Mouse (Mus musculus) kidney, postnatal 0 days (tissue): ENCODE data around the gene Sptbn2. TPM values are rescaled to one million over a fixed set of nuclear protein-coding genes. Genes with fewer than 3 reads are reported as not detected.
"Not testable (repeated sequence)": the region's sequence is repeated elsewhere in the genome, so short reads cannot be mapped to it uniquely, and the experiment has no call there.

ENCODE experiments used
- ATAC-seq: fragments of 200-750 bp; cut with Nextera tagmentation; replicated peaks from 2 replicates; pipeline ENCODE4 v1.8.0; 2017; ENCODE audit warnings: low read depth, moderate number of reproducible peaks, moderate TSS enrichment, moderate library complexity; ENCODE audit not compliant: low FRiP score
- DNase-seq: peaks from one replicate; pipeline ENCODE4 v3.0.0-alpha.2; 2016; ENCODE audit warnings: low spot score
- H3K27ac ChIP-seq: fragments of 300-500 bp; sonication (generic); 2 replicates; pipeline ENCODE4 v1.5.1; 2014; ENCODE audit warnings: mild to moderate bottlenecking
- H3K27me3 ChIP-seq: fragments of 300-500 bp; sonication (generic); 2 replicates; pipeline ENCODE4 v1.6.1; 2014; ENCODE audit warnings: low read length, mixed read lengths; ENCODE audit not compliant: insufficient read depth
- H3K36me3 ChIP-seq: fragments of 300-500 bp; sonication (generic); 2 replicates; pipeline ENCODE4 v1.6.1; 2014; ENCODE audit warnings: low read length, mixed read lengths; ENCODE audit not compliant: insufficient read depth
- H3K4me1 ChIP-seq: fragments of 300-500 bp; sonication (generic); replicated peaks from 2 replicates; pipeline ENCODE4 v1.6.1; 2014; ENCODE audit warnings: antibody characterized with exemption, low read length, mixed read lengths; ENCODE audit not compliant: insufficient read depth
- H3K4me2 ChIP-seq: fragments of 300-500 bp; sonication (generic); 2 replicates; pipeline ENCODE4 v1.6.1; 2014; ENCODE audit warnings: mild to moderate bottlenecking, low read length, moderate library complexity, mixed read lengths
- H3K4me3 ChIP-seq: fragments of 300-500 bp; sonication (generic); replicated peaks from 2 replicates; pipeline ENCODE4 v1.5.1; 2014; ENCODE audit warnings: low read depth, low read length
- H3K9ac ChIP-seq: fragments of 300-500 bp; sonication (generic); 2 replicates; pipeline ENCODE4 v1.6.1; 2014; ENCODE audit warnings: low read depth, low read length
- H3K9me3 ChIP-seq: fragments of 300-500 bp; sonication (generic); replicated peaks from 2 replicates; pipeline ENCODE4 v1.6.1; 2016; ENCODE audit warnings: low read length, inconsistent platforms, mixed read lengths
- CTCF ChIP-seq: IDR thresholded peaks from 2 replicates; pipeline ENCODE4 v1.5.1; 2016; ENCODE audit warnings: antibody characterized with exemption, low read depth, mild to moderate bottlenecking, moderate library complexity
- WGBS: fragments of 180-500 bp; shearing (Covaris S2); extraction: QIAGEN DNeasy Blood & Tissue Kit; methylation state at CpG from one replicate; pipeline ENCODE4 v1.1.7; 2014; 5-methylcytosine and 5-hydroxymethylcytosine counted together
- polyA plus RNA-seq: library from polyadenylated mRNA; unstranded; fragments of >200 nt; fragmentation: Nextera tagmentation; extraction: Ambion mirVana; gene quantifications from 2 replicates; pipeline ENCODE4 v1.2.1, GENCODE M21; 2015

Sptbn2 gene
- polyA plus RNA-seq, 1 experiment from 2014 or later: 2.6 TPM

DNA sequence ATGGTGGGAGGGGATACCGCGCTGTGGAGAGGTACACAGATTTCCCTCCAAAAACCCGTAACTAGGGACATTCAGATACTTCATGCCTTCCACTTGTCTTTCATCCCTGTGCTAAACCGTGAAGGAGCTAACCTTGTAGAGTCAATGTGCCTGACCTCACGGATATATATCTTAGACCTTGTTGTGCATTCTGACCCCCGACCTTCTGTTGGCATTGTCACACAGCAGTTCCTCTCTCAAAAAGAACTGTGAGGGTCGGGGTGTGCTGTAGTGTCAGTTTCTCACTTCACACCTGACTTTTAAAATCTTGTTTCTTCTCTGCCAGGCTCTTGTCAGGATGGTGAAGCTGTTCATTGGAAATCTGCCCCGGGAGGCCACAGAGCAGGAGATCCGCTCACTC is 46.0 kb downstream of the Sptbn2 start:
- ATAC-seq: no peak; the same call in 1 of the 2 replicates
- Histone ChIP-seq H3K4me1 (peaks cover 11% of the 10 kb centered on the region), H3K4me3 (peak overlapping the region; percentile 64), H3K9ac (peak overlapping the region; percentile 76), H3K4me2 (peak overlapping the region; percentile 79), H3K36me3 (peaks cover 1% of the 10 kb centered on the region; the same call in 1 of the 2 replicates), H3K9me3 (no peaks in the 10 kb centered on the region), H3K27me3 (no peaks in the 10 kb centered on the region), H3K27ac (peak overlapping the region; percentile 90)
- 2% methylated on average over 9 of the region's 9 CpGs for WGBS
- no peak for DNase-seq
- TF ChIP-seq CTCF: no peak

DNA sequence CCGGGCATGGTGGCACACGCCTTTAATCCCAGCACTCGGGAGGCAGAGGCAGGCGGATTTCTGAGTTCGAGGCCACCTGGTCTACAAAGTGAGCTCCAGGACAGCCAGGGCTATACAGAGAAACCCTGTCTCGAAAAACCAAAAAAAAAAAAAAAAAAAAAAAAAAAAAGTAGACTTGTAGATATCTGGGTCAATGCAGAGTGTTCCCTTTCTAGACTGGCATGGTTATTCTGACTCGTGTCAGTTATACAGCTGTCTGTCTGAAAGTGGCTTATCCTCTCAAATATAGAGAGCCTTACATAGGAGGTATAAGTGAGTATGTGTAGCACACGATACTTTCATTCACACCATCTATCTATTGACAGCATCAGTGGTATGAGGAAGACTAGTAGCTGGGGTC is 49.6 kb downstream of the Sptbn2 start:
- H3K4me3 ChIP-seq, DNase-seq, H3K27ac ChIP-seq, H3K27me3 ChIP-seq, H3K4me2 ChIP-seq, H3K9ac ChIP-seq, ATAC-seq, H3K9me3 ChIP-seq: not testable (repeated sequence)
- Histone ChIP-seq H3K4me1 (peaks cover 11% of the 10 kb centered on the region), H3K36me3 (peaks cover 18% of the 10 kb centered on the region)
- 91% methylated on average over 8 of the region's 8 CpGs for WGBS

DNA sequence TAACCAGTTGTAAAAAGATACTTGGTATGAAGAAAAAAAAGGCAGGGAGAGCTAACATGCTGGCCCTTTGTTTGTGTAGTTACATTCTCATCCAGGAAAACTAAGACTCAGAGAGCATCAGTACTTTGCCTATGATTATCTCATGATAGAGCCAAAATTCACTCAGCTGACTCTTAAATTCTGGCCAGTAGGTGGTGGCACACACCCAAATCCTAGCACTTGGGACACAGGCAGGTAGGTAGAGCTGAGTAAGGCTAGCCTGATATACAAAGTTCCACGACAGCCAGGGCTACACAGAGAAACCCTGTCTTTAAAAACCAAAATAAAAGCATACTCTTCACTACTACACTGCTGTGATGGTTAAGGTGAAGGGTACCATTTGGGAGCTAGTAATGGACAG is 51.9 kb downstream of the Sptbn2 start:
- Histone ChIP-seq H3K9ac (no peak overlapping the region), H3K27ac (no peak overlapping the region), H3K4me3 (no peak overlapping the region), H3K9me3 (no peaks in the 10 kb centered on the region), H3K4me1 (peaks cover 6% of the 10 kb centered on the region), H3K36me3 (peaks cover 26% of the 10 kb centered on the region), H3K27me3 (no peaks in the 10 kb centered on the region), H3K4me2 (no peak overlapping the region)
- DNase-seq (peak; percentile 21), ATAC-seq (no peak)
- TF ChIP-seq CTCF: peak; percentile 58; the same call in 1 of the 2 replicates
- 43% methylated on average over 1 of the region's 1 CpGs for WGBS

GRCm38 (mm10) chr19:4767507-4768148 is 56.7 kb downstream of the Sptbn2 start:
- H3K9me3 ChIP-seq: no peaks in the 10 kb centered on the region
- peaks cover 30% of the 10 kb centered on the region for H3K36me3 ChIP-seq
- no peaks in the 10 kb centered on the region for H3K4me1 ChIP-seq
- H3K27ac ChIP-seq: no peak overlapping the region
- TF ChIP-seq CTCF: no peak
- no peak overlapping the region for H3K9ac ChIP-seq
- no peaks in the 10 kb centered on the region for H3K27me3 ChIP-seq
- DNase-seq (no peak), ATAC-seq (no peak)
- no peak overlapping the region for H3K4me3 ChIP-seq
- H3K4me2 ChIP-seq: no peak overlapping the region
- WGBS: 83% methylated on average over 12 of the region's 12 CpGs

DNA sequence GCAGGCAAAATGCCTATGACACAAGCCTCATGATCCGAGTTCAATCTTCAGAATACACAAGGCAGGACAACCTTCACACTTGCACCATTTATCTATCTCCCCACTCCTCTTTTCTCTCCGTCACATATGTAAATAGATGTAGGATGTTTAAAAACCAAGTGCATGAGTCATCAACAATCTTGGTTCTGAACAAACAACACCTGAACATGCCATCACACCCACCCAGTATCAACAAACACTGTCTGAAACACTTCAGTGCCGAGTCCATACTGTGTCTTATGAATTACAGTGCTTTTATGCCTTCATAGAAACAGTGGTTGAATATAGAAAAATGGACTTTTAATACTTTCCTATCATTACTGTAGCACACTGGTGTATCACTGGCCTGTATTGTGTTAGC is 61.8 kb downstream of the Sptbn2 start:
- Histone ChIP-seq H3K27ac (no peak overlapping the region), H3K4me2 (no peak overlapping the region), H3K4me1 (no peaks in the 10 kb centered on the region), H3K36me3 (peaks cover 29% of the 10 kb centered on the region), H3K9ac (no peak overlapping the region), H3K4me3 (no peak overlapping the region), H3K9me3 (no peaks in the 10 kb centered on the region), H3K27me3 (no peaks in the 10 kb centered on the region)
- no peak for TF ChIP-seq CTCF
- ATAC-seq: no peak
- WGBS: 88% methylated on average over 3 of the region's 3 CpGs
- no peak for DNase-seq

DNA sequence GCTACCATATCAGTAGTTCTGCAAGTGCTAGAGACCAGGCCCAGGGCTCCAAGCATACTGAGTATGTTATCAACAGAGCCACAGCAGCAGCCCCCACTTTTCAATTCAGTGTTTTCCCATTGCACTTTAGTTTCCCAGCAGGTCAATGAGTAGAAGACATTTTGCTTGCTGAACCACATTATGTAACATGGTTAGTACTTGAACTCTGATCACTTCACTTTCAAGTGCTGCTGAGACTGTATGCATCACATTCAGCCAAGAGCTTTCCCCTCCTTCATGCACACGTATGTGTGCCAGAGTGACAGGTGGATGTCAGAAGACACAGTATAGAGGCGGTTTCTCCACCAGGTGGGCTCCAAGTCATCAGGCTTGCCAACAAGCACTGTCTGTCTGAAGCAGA is 71.9 kb downstream of the Sptbn2 start:
- WGBS: 89% methylated on average over 2 of the region's 2 CpGs
- DNase-seq: no peak
- no peak overlapping the region for H3K9ac ChIP-seq
- H3K4me2 ChIP-seq: no peak overlapping the region
- no peak overlapping the region for H3K4me3 ChIP-seq
- no peaks in the 10 kb centered on the region for H3K9me3 ChIP-seq
- no peak for ATAC-seq
- H3K27ac ChIP-seq: no peak overlapping the region
- H3K36me3 ChIP-seq: peaks cover 40% of the 10 kb centered on the region
- H3K4me1 ChIP-seq: no peaks in the 10 kb centered on the region
- no peak for TF ChIP-seq CTCF
- H3K27me3 ChIP-seq: no peaks in the 10 kb centered on the region

DNA sequence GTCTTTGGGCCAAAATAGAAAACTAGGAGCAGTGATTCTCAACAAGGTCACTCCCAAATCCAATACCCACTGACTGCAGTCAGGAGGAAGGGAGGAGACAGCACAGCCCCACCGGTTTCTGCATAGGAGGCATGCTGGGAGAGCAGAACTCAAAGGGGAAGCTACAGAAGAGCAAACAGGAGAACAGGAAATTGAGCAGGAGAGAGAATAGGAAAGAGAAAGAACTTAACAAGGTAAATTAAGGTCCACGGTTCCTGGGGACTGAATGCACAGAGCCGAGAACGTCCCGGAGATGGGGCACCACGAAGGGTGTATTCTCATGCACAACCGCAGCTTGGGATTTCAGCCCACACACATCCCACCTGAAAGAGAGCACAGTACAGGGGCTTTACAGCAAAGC is 74.2 kb downstream of the Sptbn2 start:
- TF ChIP-seq CTCF: no peak
- 88% methylated on average over 7 of the region's 7 CpGs for WGBS
- H3K36me3 ChIP-seq: peaks cover 36% of the 10 kb centered on the region

More for the DNA sequence above, 74.2 kb downstream of the Sptbn2 start:
- H3K4me3 ChIP-seq: no peak overlapping the region
- ATAC-seq: no peak
- H3K27ac ChIP-seq: no peak overlapping the region
- H3K9ac ChIP-seq: no peak overlapping the region
- no peak for DNase-seq
- no peak overlapping the region for H3K4me2 ChIP-seq
- H3K9me3 ChIP-seq: no peaks in the 10 kb centered on the region
- H3K27me3 ChIP-seq: no peaks in the 10 kb centered on the region
- H3K4me1 ChIP-seq: no peaks in the 10 kb centered on the region
